Mouse (Mus musculus) telencephalon, adult 2 months (tissue): ENCODE results near the gene Cobl.

ENCODE experiments used
- DNase-seq: peaks from one replicate; pipeline ENCODE4 v3.0.0-alpha.2; 2011; ENCODE audit warnings: low read depth, low spot score

The Cobl gene

GRCm38 (mm10) chr11:12384826-12385225, 79.9 kb downstream of the Cobl start:
- peak; percentile 34 for DNase-seq

GRCm38 (mm10) chr11:12382991-12383390, 81.8 kb downstream of the Cobl start:
- no peak for DNase-seq

GRCm38 (mm10) chr11:12381096-12381495, 83.7 kb downstream of the Cobl start:
- no peak for DNase-seq

GRCm38 (mm10) chr11:12376628-12377027, 88.1 kb downstream of the Cobl start:
- no peak for DNase-seq

GRCm38 (mm10) chr11:12373106-12374098, 91.4 kb downstream of the Cobl start:
- DNase-seq, result peak; percentile 67

GRCm38 (mm10) chr11:12370957-12371356, 93.8 kb downstream of the Cobl start:
- DNase-seq, result no peak

GRCm38 (mm10) chr11:12367426-12368178, 97.2 kb downstream of the Cobl start:
- DNase-seq, result no peak

- DNase-seq, result peak; percentile 66
Observed at GRCm38 (mm10) chr11:12359336-12360000, 105.3 kb downstream of the Cobl start.

- no peak for DNase-seq
Observed at GRCm38 (mm10) chr11:12358602-12359001, 106.2 kb downstream of the Cobl start.

- DNase-seq, result no peak
Observed at GRCm38 (mm10) chr11:12355681-12356080, 109.1 kb downstream of the Cobl start.

- DNase-seq, result no peak
Observed at GRCm38 (mm10) chr11:12350986-12351546, 113.7 kb downstream of the Cobl start.

GRCm38 (mm10) chr11:12350086-12350485, 114.7 kb downstream of the Cobl start:
- DNase-seq, result no peak

- DNase-seq, result no peak
Observed at GRCm38 (mm10) chr11:12346486-12346885, 118.3 kb downstream of the Cobl start.

- DNase-seq, result peak; percentile 78
Observed at GRCm38 (mm10) chr11:12343686-12344085, 121.1 kb downstream of the Cobl start.

- DNase-seq, result no peak
Observed at GRCm38 (mm10) chr11:12340697-12341096, 124.1 kb downstream of the Cobl start.

- no peak for DNase-seq
Observed at GRCm38 (mm10) chr11:12336145-12336544, 128.6 kb downstream of the Cobl start.

- DNase-seq, result no peak
Observed at GRCm38 (mm10) chr11:12331997-12332396, 132.8 kb downstream of the Cobl start.

- DNase-seq, result no peak
Observed at GRCm38 (mm10) chr11:12321445-12321844, 143.3 kb downstream of the Cobl start.

GRCm38 (mm10) chr11:12319318-12319717, 145.4 kb downstream of the Cobl start:
- no peak for DNase-seq

GRCm38 (mm10) chr11:12315670-12316069, 149.1 kb downstream of the Cobl start:
- DNase-seq, result no peak

GRCm38 (mm10) chr11:12314278-12315043, 150.3 kb downstream of the Cobl start:
- no peak for DNase-seq
